Mouse (Mus musculus): ENCODE measurements at regions not wholly inside any gene's neighbourhood (a gene's known extent, or its start where the extent isn't known, plus 50 kb on each side); places are given as distances from the start of the nearest gene placed in this dataset.
"Not testable (repeated sequence)": the region's sequence is repeated elsewhere in the genome, so short reads cannot be mapped to it uniquely, and the experiment has no call there.

- H3K4me3 ChIP-seq, result no peak overlapping the region
- H3K27ac ChIP-seq (ENCODE audit: poor library complexity, severe bottlenecking), result no peak overlapping the region
- no peaks in the 10 kb centered on the region for H3K9me3 ChIP-seq (replicated peaks)
- H3K27me3 ChIP-seq (replicated peaks), result no peaks in the 10 kb centered on the region
- WGBS, result 65% methylated on average over 1 of the region's 1 CpGs
- no peak overlapping the region for H3K9ac ChIP-seq
- H3K36me3 ChIP-seq, result no peaks in the 10 kb centered on the region
- no peak for ATAC-seq (ENCODE audit: insufficient number of reproducible peaks, low FRiP score)
- H3K4me2 ChIP-seq, result no peak overlapping the region
- no peaks in the 10 kb centered on the region for H3K4me1 ChIP-seq (replicated peaks)
Observed at GRCm38 (mm10) chr14:89922316-89922715, 1451.1 kb upstream of the Pcdh20 start.

- 0% methylated on average over 1 of the region's 1 CpGs for WGBS
- not testable (repeated sequence) for H3K4me2 ChIP-seq; H3K27me3 ChIP-seq (replicated peaks); H3K9me3 ChIP-seq (replicated peaks); H3K36me3 ChIP-seq; H3K4me1 ChIP-seq (replicated peaks); ATAC-seq (ENCODE audit: insufficient number of reproducible peaks, low FRiP score); H3K9ac ChIP-seq; H3K4me3 ChIP-seq; H3K27ac ChIP-seq (ENCODE audit: poor library complexity, severe bottlenecking)
Observed at GRCm38 (mm10) chr14:89920586-89920985, 1449.4 kb upstream of the Pcdh20 start.

DNA sequence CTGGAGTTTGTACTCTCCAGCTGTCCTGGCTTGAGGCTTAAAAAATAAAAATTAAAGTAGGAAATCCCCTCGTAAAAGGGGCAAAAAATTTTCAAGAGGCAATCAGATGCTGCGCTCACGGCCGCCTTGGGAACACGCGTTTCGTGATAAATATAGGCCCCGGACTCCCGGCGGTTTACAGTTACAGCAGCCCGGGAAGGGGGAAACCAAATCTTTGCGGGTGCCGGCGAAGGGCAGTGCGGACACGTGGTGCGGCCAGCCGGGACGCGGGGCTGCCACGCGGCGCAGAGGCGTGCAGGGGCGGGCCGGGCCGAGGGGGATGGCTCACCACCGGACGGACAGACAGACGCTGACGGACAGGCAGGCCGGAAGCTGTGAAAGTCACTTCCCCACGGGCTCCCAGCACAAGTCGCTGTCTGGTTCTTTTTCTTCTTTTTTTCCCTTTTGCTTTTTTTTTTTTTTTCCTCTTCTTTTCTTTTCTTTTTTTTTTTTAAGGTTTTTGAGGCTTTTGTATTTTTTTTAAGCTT lies 1427.6 kb upstream of the Pcdh20 start:
- not testable (repeated sequence) for H3K4me1 ChIP-seq (replicated peaks); H3K9ac ChIP-seq; H3K4me2 ChIP-seq; H3K27me3 ChIP-seq (replicated peaks); H3K4me3 ChIP-seq; H3K9me3 ChIP-seq (replicated peaks); H3K36me3 ChIP-seq; H3K27ac ChIP-seq (ENCODE audit: poor library complexity, severe bottlenecking)
- peak; percentile 63; the same call in 1 of the 2 replicates for ATAC-seq (ENCODE audit: insufficient number of reproducible peaks, low FRiP score)
- WGBS, result 73% methylated on average over 19 of the region's 34 CpGs

- 87% methylated on average over 22 of the region's 22 CpGs for WGBS
- not testable (repeated sequence) for H3K4me1 ChIP-seq (replicated peaks); ATAC-seq (ENCODE audit: insufficient number of reproducible peaks, low FRiP score); H3K36me3 ChIP-seq; H3K4me3 ChIP-seq; H3K4me2 ChIP-seq; H3K27me3 ChIP-seq (replicated peaks); H3K9ac ChIP-seq; H3K9me3 ChIP-seq (replicated peaks); H3K27ac ChIP-seq (ENCODE audit: poor library complexity, severe bottlenecking)
Observed at GRCm38 (mm10) chr14:89898135-89898534, 1426.9 kb upstream of the Pcdh20 start.

DNA sequence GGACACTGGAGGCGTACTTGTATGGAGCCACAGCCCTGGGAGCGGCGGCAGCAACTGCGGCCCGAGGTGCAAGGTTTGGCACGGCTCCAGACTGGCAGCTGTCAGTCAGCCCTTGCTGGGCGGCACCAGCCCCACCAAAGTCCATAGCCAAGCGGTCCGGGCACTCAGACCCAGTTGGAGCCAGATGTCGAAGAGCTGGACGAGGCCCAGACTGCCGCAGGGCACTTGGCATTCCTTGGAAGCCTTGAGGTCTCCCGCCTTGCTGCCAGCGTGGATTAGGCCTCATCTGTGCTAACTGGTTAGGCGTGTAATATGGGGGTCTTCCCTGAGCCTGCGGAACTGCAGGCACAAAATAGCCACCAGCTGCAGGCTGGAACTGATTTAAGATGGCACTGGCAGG lies 1425.7 kb upstream of the Pcdh20 start:
- H3K27ac ChIP-seq (ENCODE audit: poor library complexity, severe bottlenecking); H3K9me3 ChIP-seq (replicated peaks); H3K4me1 ChIP-seq (replicated peaks); H3K36me3 ChIP-seq; H3K27me3 ChIP-seq (replicated peaks); ATAC-seq (ENCODE audit: insufficient number of reproducible peaks, low FRiP score); H3K9ac ChIP-seq: not testable (repeated sequence)
- Histone ChIP-seq H3K4me3 (0 out of 2 replicates have a peak overlapping the region, but pooled peaks have one; percentile 8), H3K4me2 (peak overlapping the region; percentile 56)
- WGBS, result 52% methylated on average over 16 of the region's 16 CpGs
